Comparison of ENCODE assay signal across 24 mouse cellular contexts in the genomic region with DNA sequence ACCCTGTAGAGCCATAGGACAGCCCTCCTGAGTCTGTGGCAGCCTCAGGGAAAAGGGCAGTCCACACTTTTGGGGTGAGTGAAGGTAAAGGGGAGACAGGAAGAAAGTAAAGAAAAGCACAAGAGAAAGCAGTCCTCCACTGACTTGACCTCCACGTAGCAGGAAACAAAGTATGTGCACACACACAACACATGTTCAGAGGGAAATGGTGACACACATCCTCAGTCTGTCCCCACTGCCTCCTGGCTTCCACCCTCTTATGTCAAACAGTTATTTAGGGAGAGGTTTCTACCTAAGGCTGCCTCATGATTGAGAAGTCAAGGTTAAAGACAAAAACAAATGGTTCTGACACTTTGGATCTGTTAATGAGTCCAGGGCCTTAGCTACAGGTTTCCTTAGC.
DNase-seq lines count a peak whose midpoint lies in the region; ATAC-seq lines count a peak whose summit lies in the region.
"Had no signal": no experiment of that assay in that cellular context is flagged by ENCODE, and none has a peak within 500 bp of the region (broad histone marks: within the 10 kb centered on the region; RNA-seq: fewer than 3 reads in every experiment).

No protein-coding gene starts in this region.

- H3K4me3 ChIP-seq in liver, embryonic 13.5 days (replicated peaks), result no peak overlapping the region
- H3K4me3 ChIP-seq in liver, embryonic 11.5 days (ENCODE audit: low read depth, low read length), result no peak overlapping the region
- no peak overlapping the region for H3K4me3 ChIP-seq in heart, embryonic 11.5 days (ENCODE audit: low read depth, low read length)
- H3K4me3 ChIP-seq: forebrain, embryonic 10.5 days; forebrain, embryonic 13.5 days; hindbrain, embryonic 10.5 days; hindbrain, embryonic 13.5 days had no signal

- no peak overlapping the region for H3K4me2 ChIP-seq in liver, embryonic 13.5 days
- no peak overlapping the region for H3K4me2 ChIP-seq in liver, embryonic 11.5 days
- no peak overlapping the region for H3K4me2 ChIP-seq in heart, embryonic 11.5 days
- H3K4me2 ChIP-seq: forebrain, embryonic 13.5 days; hindbrain, embryonic 13.5 days had no signal

- no peaks in the 10 kb centered on the region for H3K9me3 ChIP-seq in liver, embryonic 13.5 days (replicated peaks)
- no peaks in the 10 kb centered on the region for H3K9me3 ChIP-seq in liver, embryonic 11.5 days (ENCODE audit: control insufficient read depth, low read length)
- no peaks in the 10 kb centered on the region for H3K9me3 ChIP-seq in heart, embryonic 11.5 days (replicated peaks; ENCODE audit: control insufficient read depth, low read length)
- H3K9me3 ChIP-seq: G1E; hindbrain, embryonic 13.5 days had no signal

- 52% methylated on average over 1 of the region's 1 CpGs for WGBS in liver, embryonic 13.5 days (ENCODE audit: insufficient replicate concordance)
- WGBS in liver, embryonic 11.5 days, result 80% methylated on average over 1 of the region's 1 CpGs
- 69% methylated on average over 1 of the region's 1 CpGs for WGBS in heart, embryonic 11.5 days (ENCODE audit: insufficient replicate concordance)

- no peak for DNase-seq in liver, embryonic 13.5 days
- no peak for DNase-seq in liver, embryonic 11.5 days (ENCODE audit: low spot score)
- no peak for DNase-seq in testis, postnatal 10 days (ENCODE audit: low spot score)
- DNase-seq in cerebellum, postnatal 36 days, result no peak
- DNase-seq: adrenal gland, adult 2 months; adrenal gland, postnatal 14 days; cerebellum, adult 11-12 months; cerebellum, adult 8-10 months; cerebellum, postnatal 10 days; gastrocnemius, postnatal 10 days; gastrocnemius, postnatal 36 days; heart, adult 11 months had no signal

- peak overlapping the region; percentile 34; the same call in 1 of the 2 replicates for H3K27ac ChIP-seq in liver, embryonic 13.5 days
- H3K27ac ChIP-seq in liver, embryonic 11.5 days (ENCODE audit: low read depth, low read length), result no peak overlapping the region
- H3K27ac ChIP-seq in heart, embryonic 11.5 days (ENCODE audit: low read depth, low read length), result no peak overlapping the region
- H3K27ac ChIP-seq: forebrain, embryonic 10.5 days; forebrain, embryonic 13.5 days; hindbrain, embryonic 10.5 days; hindbrain, embryonic 13.5 days had no signal

- no peak overlapping the region for H3K9ac ChIP-seq in liver, embryonic 13.5 days
- no peak overlapping the region for H3K9ac ChIP-seq in liver, embryonic 11.5 days (ENCODE audit: low read depth, low read length)
- H3K9ac ChIP-seq in heart, embryonic 11.5 days (ENCODE audit: low read depth, low read length), result no peak overlapping the region
- H3K9ac ChIP-seq: forebrain, embryonic 13.5 days; hindbrain, embryonic 13.5 days had no signal

- H3K4me1 ChIP-seq in liver, embryonic 13.5 days (replicated peaks), result no peaks in the 10 kb centered on the region; the same call in 1 of the 2 replicates
- H3K4me1 ChIP-seq in liver, embryonic 11.5 days (replicated peaks; ENCODE audit: control insufficient read depth, insufficient read depth, low read length), result peaks cover 4% of the 10 kb centered on the region; the same call in 1 of the 2 replicates
- peaks cover 11% of the 10 kb centered on the region for H3K4me1 ChIP-seq in heart, embryonic 11.5 days (ENCODE audit: control insufficient read depth, insufficient read depth, low read length)
- H3K4me1 ChIP-seq: forebrain, embryonic 13.5 days had no signal

- no peaks in the 10 kb centered on the region for H3K27me3 ChIP-seq in liver, embryonic 13.5 days
- no peaks in the 10 kb centered on the region for H3K27me3 ChIP-seq in liver, embryonic 11.5 days (replicated peaks; ENCODE audit: control insufficient read depth, insufficient read depth, low read length)
- no peaks in the 10 kb centered on the region for H3K27me3 ChIP-seq in heart, embryonic 11.5 days (ENCODE audit: control insufficient read depth, insufficient read depth, low read length)
- H3K27me3 ChIP-seq: forebrain, embryonic 13.5 days; hindbrain, embryonic 13.5 days; Patski had no signal

- ATAC-seq in liver, embryonic 13.5 days (ENCODE audit: low read depth), result no peak
- ATAC-seq in liver, embryonic 11.5 days (replicated peaks; ENCODE audit: low FRiP score), result no peak
- peak; percentile 67 for ATAC-seq in CD4-positive, CD25-positive, alpha-beta regulatory T cell, adult 4 months
- peak; percentile 88 for ATAC-seq in granulocyte monocyte progenitor cell, adult 5-6 weeks (replicated peaks; ENCODE audit: poor library complexity, severe bottlenecking)
- peak; percentile 97 for ATAC-seq in megakaryocyte, adult 5-6 weeks (ENCODE audit: poor library complexity, severe bottlenecking)
- ATAC-seq in heart, embryonic 11.5 days (replicated peaks; ENCODE audit: insufficient number of reproducible peaks, low FRiP score, low TSS enrichment), result no peak
- ATAC-seq: forebrain, embryonic 13.5 days; forebrain, embryonic 16.5 days; hindbrain, embryonic 16.5 days; Patski had no signal

- H3K36me3 ChIP-seq in liver, embryonic 13.5 days, result 0 out of 2 replicates have a peak, but pooled peaks cover 4% of the 10 kb centered on the region
- no peaks in the 10 kb centered on the region for H3K36me3 ChIP-seq in liver, embryonic 11.5 days (ENCODE audit: control insufficient read depth, insufficient read depth, low read length)
- no peaks in the 10 kb centered on the region for H3K36me3 ChIP-seq in heart, embryonic 11.5 days (ENCODE audit: control insufficient read depth, insufficient read depth, low read length)
- H3K36me3 ChIP-seq: G1E; hindbrain, embryonic 13.5 days had no signal

Comparison
In these comparisons a context has a peak if more than half of its experiments do, and no peak if none do; other contexts are left out.
1. ATAC-seq: peak in CD4-positive, CD25-positive, alpha-beta regulatory T cell, adult 4 months (single experiment), granulocyte monocyte progenitor cell, adult 5-6 weeks (single experiment) and megakaryocyte, adult 5-6 weeks (single experiment); none in liver, embryonic 13.5 days (single experiment), liver, embryonic 11.5 days (single experiment) and heart, embryonic 11.5 days (single experiment).